Mouse (Mus musculus) ovary, postnatal 36 days (tissue): ENCODE measurements at regions not wholly inside any gene's neighbourhood (a gene's known extent, or its start where the extent isn't known, plus 50 kb on each side); places are given as distances from the start of the nearest gene placed in this dataset.

Experiments used
- DNase-seq: peaks from one replicate; pipeline ENCODE4 v3.0.0; 2022; ENCODE audit warnings: low spot score, mixed read lengths

DNA sequence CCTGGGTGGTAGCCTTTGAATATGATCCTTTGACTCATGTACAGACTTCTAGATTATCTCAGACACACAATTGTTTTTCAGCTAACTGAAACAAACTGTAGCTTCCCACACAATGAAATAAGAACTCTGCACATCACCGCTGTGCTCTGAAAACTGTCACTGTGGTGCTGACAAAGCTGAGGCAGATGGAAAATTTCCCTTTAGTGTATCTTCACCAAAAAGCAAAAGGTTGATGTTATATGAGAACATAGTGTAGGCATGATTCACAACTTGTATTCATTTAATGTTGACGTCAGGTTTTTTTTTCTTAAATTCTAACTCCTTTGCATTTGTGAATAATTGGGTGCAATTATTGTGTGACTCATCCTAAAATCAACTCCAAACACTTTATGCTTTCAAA, 264.1 kb upstream of the Actbl2 start:
- DNase-seq: no peak

GRCm38 (mm10) chr13:110991121-110991520, 263.7 kb upstream of the Actbl2 start:
- no peak for DNase-seq

GRCm38 (mm10) chr13:110994596-110994995, 260.2 kb upstream of the Actbl2 start:
- no peak for DNase-seq

- DNase-seq: no peak
Measured at GRCm38 (mm10) chr13:111002670-111003069, 252.1 kb upstream of the Actbl2 start.

GRCm38 (mm10) chr13:111014142-111014541, 240.7 kb upstream of the Actbl2 start:
- DNase-seq: no peak

GRCm38 (mm10) chr13:111030111-111030510, 224.7 kb upstream of the Actbl2 start:
- no peak for DNase-seq

DNA sequence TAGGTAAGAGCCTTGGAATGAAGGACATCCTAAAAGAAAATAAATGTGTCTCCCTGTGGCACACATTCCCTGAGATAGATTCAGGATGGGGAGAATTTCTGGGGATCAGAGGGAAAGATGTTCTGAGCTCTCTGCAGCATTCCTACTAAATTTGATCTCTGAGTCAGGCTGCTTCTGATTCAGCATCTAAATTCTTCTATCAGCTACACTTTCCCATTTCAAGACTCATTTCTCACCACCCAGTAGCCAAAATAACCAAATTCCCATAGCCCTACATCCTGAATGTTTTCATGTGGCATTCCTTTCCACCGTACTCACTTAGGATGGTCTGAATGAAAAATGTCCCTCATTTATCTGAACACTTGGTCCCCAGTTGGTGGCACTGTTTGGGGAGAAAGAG, 223.2 kb upstream of the Actbl2 start:
- DNase-seq: no peak

GRCm38 (mm10) chr13:111043637-111044036, 211.2 kb upstream of the Actbl2 start:
- DNase-seq: no peak

- DNase-seq: no peak
Measured at GRCm38 (mm10) chr13:111044328-111045002, 210.3 kb upstream of the Actbl2 start.

DNA sequence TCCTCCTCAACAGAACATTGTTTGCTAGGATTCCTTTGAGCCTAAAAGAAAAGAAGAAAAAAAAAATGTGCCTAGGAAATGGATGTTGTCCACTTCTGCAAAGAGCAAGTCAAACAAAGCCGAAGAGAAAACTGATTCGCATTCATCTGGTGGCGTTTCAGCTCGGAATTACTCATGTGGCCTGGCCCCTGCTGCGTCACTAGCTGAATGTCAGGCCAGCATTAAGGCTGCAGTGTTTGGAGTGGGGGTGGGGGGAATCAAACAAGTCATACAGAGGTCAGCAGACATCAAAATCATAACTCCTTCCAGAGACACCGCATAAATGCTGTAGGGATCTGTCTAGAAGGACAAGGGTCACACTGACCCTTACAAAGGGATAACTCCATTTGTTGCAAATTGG, 204.7 kb upstream of the Actbl2 start:
- no peak for DNase-seq

DNA sequence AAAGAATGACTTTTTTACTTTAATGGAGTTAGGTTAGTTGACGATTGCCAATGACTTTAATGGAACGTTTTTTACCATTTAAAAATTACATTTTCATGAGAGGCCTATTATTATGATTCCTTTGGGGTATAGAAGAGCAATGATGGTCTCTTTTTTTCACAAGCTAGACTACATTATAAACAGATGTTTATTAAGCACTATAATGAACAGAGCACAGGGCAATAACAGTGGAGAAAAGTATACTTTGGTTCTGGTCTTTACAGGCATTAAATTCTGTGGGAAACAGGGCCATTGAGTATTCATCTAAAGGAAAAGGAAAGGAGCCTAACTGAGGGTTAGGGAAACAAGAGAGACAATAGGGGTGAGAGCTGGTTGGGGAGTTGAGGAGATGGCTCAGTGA, 199.0 kb upstream of the Actbl2 start:
- no peak for DNase-seq

DNA sequence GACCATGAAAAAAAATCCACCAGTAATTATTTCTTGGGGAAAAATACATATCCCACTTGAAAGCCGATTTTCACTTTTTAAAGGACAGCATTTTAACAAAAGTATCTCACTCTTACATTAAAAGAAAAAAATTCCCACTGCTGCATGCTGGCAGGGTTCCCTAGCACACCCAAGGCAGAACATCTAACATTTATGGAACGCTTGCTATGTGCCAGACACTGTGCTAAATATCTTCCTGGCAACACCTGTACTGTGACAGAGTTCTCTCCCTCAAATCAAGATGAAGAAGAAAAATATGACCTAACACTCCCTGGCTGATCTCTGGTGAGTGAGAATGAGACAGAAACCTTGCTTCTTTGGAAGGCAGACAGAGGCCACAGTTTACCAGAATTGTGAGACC, 167.1 kb upstream of the Actbl2 start:
- no peak for DNase-seq

DNA sequence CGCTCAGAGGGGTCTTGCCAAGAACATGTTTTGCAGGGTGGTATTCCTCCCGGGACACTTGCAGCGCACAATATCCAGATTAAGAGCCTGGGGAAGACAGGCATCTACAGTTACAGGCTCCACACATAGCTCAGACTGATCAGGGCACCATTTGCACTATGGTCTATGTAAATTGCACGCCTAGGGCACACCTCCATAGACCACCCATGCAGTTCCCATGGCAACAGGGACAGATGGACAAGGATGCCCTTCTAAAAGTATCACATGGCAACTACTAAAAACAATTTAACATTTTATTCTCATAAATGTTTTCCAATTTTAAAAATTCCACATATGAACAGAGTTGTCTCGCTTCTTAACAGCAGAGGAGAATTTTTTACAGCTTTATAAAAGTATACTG, 158.7 kb upstream of the Actbl2 start:
- no peak for DNase-seq

DNA sequence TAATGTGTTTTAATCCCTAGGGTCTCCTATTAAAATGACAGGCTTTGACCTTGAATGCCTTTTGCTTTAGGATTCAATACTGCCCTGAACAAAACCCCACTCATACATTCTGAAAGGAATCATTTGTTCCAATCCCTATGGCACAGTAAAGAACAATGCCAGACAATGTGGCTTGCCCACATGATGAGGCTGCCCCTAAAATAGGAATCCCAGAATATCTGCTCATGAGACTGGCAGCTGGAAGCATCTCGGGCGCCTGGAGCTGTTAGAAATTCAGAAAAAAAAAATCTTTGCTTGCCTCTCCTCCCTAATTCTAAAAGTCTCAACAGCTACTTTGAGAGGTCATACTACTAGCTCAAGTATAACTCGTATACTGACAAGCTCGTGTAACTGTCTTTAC, 157.5 kb upstream of the Actbl2 start:
- DNase-seq: no peak

GRCm38 (mm10) chr13:111098738-111099137, 156.1 kb upstream of the Actbl2 start:
- DNase-seq: no peak

- DNase-seq: no peak
Measured at GRCm38 (mm10) chr13:111099252-111099651, 155.6 kb upstream of the Actbl2 start.

GRCm38 (mm10) chr13:111100448-111100847, 154.4 kb upstream of the Actbl2 start:
- no peak for DNase-seq

GRCm38 (mm10) chr13:111104567-111105219, 150.1 kb upstream of the Actbl2 start:
- DNase-seq: no peak

DNA sequence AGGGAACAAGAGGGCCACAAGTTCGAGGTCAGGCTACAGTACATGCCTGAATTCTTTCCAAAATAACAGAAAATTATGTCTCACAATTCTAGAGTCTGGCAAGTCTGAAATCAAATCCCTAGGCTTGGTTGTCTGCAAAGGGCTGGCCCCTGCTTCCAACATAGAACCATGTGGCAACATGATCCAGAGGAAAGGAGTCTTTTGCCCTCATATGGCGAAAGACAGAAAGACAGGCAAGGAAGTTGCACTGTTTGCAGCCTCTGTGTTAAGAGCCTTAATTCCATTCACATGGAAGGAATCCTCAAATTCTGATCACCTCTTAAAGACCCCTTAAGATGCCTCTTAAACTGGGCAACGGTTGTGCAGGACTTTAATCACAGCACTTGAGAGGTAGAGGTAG, 123.7 kb upstream of the Actbl2 start:
- no peak for DNase-seq

- DNase-seq: no peak
Measured at GRCm38 (mm10) chr13:111136392-111136791, 118.4 kb upstream of the Actbl2 start.

DNA sequence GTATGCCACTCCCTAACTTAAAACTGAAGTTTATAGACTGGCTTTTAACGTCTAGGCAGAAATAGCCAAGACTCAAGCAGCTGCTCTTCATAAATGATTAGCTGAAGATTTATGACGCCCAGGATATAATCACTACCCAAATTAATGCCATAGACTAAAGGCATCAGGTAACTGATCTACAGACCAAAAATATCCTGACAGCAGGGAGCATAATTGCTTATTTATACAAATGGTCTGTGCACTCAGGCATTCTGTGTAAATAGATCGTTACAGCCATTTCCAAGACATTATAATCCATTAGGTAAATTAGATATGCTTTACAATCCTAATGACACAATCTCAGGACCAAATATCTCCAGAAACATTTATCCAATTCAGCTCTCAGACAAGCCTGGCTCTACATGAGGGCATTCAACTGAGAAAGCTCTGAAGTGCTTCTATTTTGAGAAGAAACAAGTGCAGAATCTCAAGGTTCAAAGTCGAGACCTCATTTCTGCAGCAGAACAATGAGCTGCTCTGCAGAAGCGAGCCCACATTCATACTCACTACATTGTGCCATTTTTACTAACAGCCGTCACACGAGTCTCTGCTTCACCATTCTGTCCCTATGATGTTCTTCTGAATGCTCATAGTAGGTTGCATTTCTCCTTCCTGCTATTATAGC, 111.9 kb upstream of the Actbl2 start:
- no peak for DNase-seq

GRCm38 (mm10) chr13:111144721-111145120, 110.1 kb upstream of the Actbl2 start:
- no peak for DNase-seq

GRCm38 (mm10) chr13:111157921-111158638, 96.7 kb upstream of the Actbl2 start:
- no peak for DNase-seq
